Mouse (Mus musculus) C2C12 (cell line): Measurements from ENCODE around the gene Ube2m. TPM values are rescaled to one million over a fixed set of nuclear protein-coding genes. Genes with fewer than 3 reads are reported as not detected.

Source experiments
- H3K27me3 ChIP-seq: one replicate; pipeline ENCODE4 v1.6.1; 2011; ENCODE audit not compliant: control insufficient read depth, insufficient read depth, insufficient read length
- H3K36me3 ChIP-seq: one replicate; pipeline ENCODE4 v1.6.1; 2011; ENCODE audit not compliant: control insufficient read depth, insufficient read depth
- H3K4me3 ChIP-seq: one replicate; pipeline ENCODE4 v1.5.1; 2011; ENCODE audit warnings: mild to moderate bottlenecking, control low read depth; ENCODE audit not compliant: poor library complexity, insufficient read depth, severe bottlenecking
- H3K79me2 ChIP-seq: one replicate; pipeline ENCODE4 v1.6.1; 2011; ENCODE audit not compliant: control insufficient read depth, insufficient read depth
- H3K79me3 ChIP-seq: one replicate; pipeline ENCODE4 v1.6.1; 2011; ENCODE audit warnings: low read depth, control low read depth
- H3ac ChIP-seq: one replicate; pipeline ENCODE3; 2011; ENCODE audit warnings: low read depth; ENCODE audit not compliant: control insufficient read depth, insufficient read length
- CEBPB ChIP-seq: IDR thresholded peaks from one replicate; pipeline ENCODE4 v1.6.1; 2011; ENCODE audit warnings: low read depth, mild to moderate bottlenecking, control low read depth, moderate library complexity
- CTCF ChIP-seq: IDR thresholded peaks from one replicate; pipeline ENCODE4 v1.5.1; 2011; ENCODE audit not compliant: control insufficient read depth, insufficient read depth, insufficient read length
- FOSL1 ChIP-seq: IDR thresholded peaks from one replicate; pipeline ENCODE4 v1.8.0; 2011; ENCODE audit warnings: mild to moderate bottlenecking, low read length; ENCODE audit not compliant: poor library complexity, insufficient read depth, severe bottlenecking
- MAX ChIP-seq: IDR thresholded peaks from one replicate; pipeline ENCODE4 v1.6.1; 2011; ENCODE audit warnings: mild to moderate bottlenecking, control low read depth
- MYOD1 ChIP-seq: IDR thresholded peaks from one replicate; pipeline ENCODE4 v1.6.1; 2011; ENCODE audit warnings: low read depth; ENCODE audit not compliant: control insufficient read depth, insufficient read length
- MYOG ChIP-seq: IDR thresholded peaks from one replicate; pipeline ENCODE4 v1.6.1; 2011; ENCODE audit not compliant: control insufficient read depth, insufficient read length; ENCODE audit errors: extremely low read depth
- USF1 ChIP-seq: IDR thresholded peaks from one replicate; pipeline ENCODE4 v1.6.1; 2011; ENCODE audit warnings: low read depth, mild to moderate bottlenecking, control low read depth, moderate library complexity
- polyA plus RNA-seq: library from polyadenylated mRNA; unstranded; fragments of >200 nt; fragmentation: generic; extraction: Trizol; gene quantifications from one replicate; pipeline ENCODE4 v1.2.1, GENCODE M21; 2012; ENCODE audit warnings: missing spikeins

Ube2m gene
- polyA plus RNA-seq, 1 experiment = 239 TPM

- Histone ChIP-seq H3ac (no peak overlapping the region), H3K79me3 (peaks cover 27% of the 10 kb centered on the region), H3K36me3 (peaks cover 76% of the 10 kb centered on the region), H3K79me2 (peaks cover 43% of the 10 kb centered on the region), H3K27me3 (no peaks in the 10 kb centered on the region), H3K4me3 (no peak overlapping the region)
- TF ChIP-seq CEBPB = no peak
- TF ChIP-seq CTCF = no peak
- no peak for TF ChIP-seq MYOD1
- no peak for TF ChIP-seq MAX
- TF ChIP-seq USF1 = no peak
These were observed 5.5 kb downstream of the Ube2m start for GRCm38 (mm10) chr7:13032541-13032940.

GRCm38 (mm10) chr7:13031983-13032382, 6.1 kb downstream of the Ube2m start:
- Histone ChIP-seq H3K4me3 (no peak overlapping the region), H3ac (no peak overlapping the region), H3K79me2 (peaks cover 43% of the 10 kb centered on the region), H3K79me3 (peaks cover 27% of the 10 kb centered on the region), H3K36me3 (peaks cover 81% of the 10 kb centered on the region), H3K27me3 (no peaks in the 10 kb centered on the region)
- no peak for TF ChIP-seq CTCF
- TF ChIP-seq MAX = no peak
- TF ChIP-seq USF1 = no peak
- TF ChIP-seq MYOG = no peak
- TF ChIP-seq FOSL1 = no peak
- TF ChIP-seq CEBPB = no peak

- Histone ChIP-seq H3ac (no peak overlapping the region), H3K27me3 (no peaks in the 10 kb centered on the region), H3K79me2 (peaks cover 43% of the 10 kb centered on the region), H3K79me3 (peaks cover 27% of the 10 kb centered on the region), H3K36me3 (peaks cover 86% of the 10 kb centered on the region), H3K4me3 (no peak overlapping the region)
- no peak for TF ChIP-seq FOSL1
- no peak for TF ChIP-seq USF1
- TF ChIP-seq MYOD1 = no peak
- TF ChIP-seq MYOG = no peak
- no peak for TF ChIP-seq MAX
- TF ChIP-seq CEBPB = no peak
- no peak for TF ChIP-seq CTCF
These were observed 7.0 kb downstream of the Ube2m start for GRCm38 (mm10) chr7:13031069-13031468.

GRCm38 (mm10) chr7:13028986-13029385, 9.1 kb downstream of the Ube2m start:
- H3K4me3 ChIP-seq = no peak overlapping the region
- H3ac ChIP-seq = no peak overlapping the region
- H3K27me3 ChIP-seq = no peaks in the 10 kb centered on the region
- H3K36me3 ChIP-seq = peaks cover 87% of the 10 kb centered on the region
- peaks cover 35% of the 10 kb centered on the region for H3K79me3 ChIP-seq
- no peak for TF ChIP-seq MAX
- TF ChIP-seq MYOG = no peak
- no peak for TF ChIP-seq CEBPB
- TF ChIP-seq MYOD1 = no peak
- TF ChIP-seq USF1 = no peak
- no peak for TF ChIP-seq FOSL1
- TF ChIP-seq CTCF = no peak
- peaks cover 52% of the 10 kb centered on the region for H3K79me2 ChIP-seq

- peaks cover 52% of the 10 kb centered on the region for H3K79me2 ChIP-seq
- H3ac ChIP-seq = peak overlapping the region; percentile 88
- H3K27me3 ChIP-seq = no peaks in the 10 kb centered on the region
- peak overlapping the region; percentile 80 for H3K4me3 ChIP-seq
- H3K79me3 ChIP-seq = peaks cover 35% of the 10 kb centered on the region
- no peak for TF ChIP-seq CTCF
- TF ChIP-seq MYOG = no peak
- no peak for TF ChIP-seq USF1
- no peak for TF ChIP-seq MYOD1
- TF ChIP-seq MAX = no peak
- no peak for TF ChIP-seq FOSL1
- TF ChIP-seq CEBPB = no peak
- H3K36me3 ChIP-seq = peaks cover 56% of the 10 kb centered on the region
These were observed 12.5 kb downstream of the Ube2m start for GRCm38 (mm10) chr7:13025511-13026112.

- TF ChIP-seq CEBPB = no peak
- TF ChIP-seq MYOD1 = no peak
- peak; percentile 0 for TF ChIP-seq CTCF
- TF ChIP-seq MAX = no peak
- no peak for TF ChIP-seq MYOG
- no peak for TF ChIP-seq FOSL1
- H3K4me3 ChIP-seq = peak overlapping the region; percentile 80
- peaks cover 34% of the 10 kb centered on the region for H3K79me3 ChIP-seq
- peak overlapping the region; percentile 88 for H3ac ChIP-seq
- no peaks in the 10 kb centered on the region for H3K27me3 ChIP-seq
- H3K79me2 ChIP-seq = peaks cover 52% of the 10 kb centered on the region
- H3K36me3 ChIP-seq = peaks cover 48% of the 10 kb centered on the region
These were observed 13.3 kb downstream of the Ube2m start for GRCm38 (mm10) chr7:13024805-13025204.
